Mouse (Mus musculus) cerebellum, adult 9-10 months (tissue): Measurements from ENCODE around the gene Nab2.

Experiments
- DNase-seq: peaks from one replicate; pipeline ENCODE4 v3.0.0; 2022

Nab2 gene

GRCm38 (mm10) chr10:127642772-127643552, 25.4 kb downstream of the Nab2 start, which contains the start of gene Stat6:
Stat6 (plus strand) TSS chr10:127642986.
- peak; percentile 53 for DNase-seq

DNA sequence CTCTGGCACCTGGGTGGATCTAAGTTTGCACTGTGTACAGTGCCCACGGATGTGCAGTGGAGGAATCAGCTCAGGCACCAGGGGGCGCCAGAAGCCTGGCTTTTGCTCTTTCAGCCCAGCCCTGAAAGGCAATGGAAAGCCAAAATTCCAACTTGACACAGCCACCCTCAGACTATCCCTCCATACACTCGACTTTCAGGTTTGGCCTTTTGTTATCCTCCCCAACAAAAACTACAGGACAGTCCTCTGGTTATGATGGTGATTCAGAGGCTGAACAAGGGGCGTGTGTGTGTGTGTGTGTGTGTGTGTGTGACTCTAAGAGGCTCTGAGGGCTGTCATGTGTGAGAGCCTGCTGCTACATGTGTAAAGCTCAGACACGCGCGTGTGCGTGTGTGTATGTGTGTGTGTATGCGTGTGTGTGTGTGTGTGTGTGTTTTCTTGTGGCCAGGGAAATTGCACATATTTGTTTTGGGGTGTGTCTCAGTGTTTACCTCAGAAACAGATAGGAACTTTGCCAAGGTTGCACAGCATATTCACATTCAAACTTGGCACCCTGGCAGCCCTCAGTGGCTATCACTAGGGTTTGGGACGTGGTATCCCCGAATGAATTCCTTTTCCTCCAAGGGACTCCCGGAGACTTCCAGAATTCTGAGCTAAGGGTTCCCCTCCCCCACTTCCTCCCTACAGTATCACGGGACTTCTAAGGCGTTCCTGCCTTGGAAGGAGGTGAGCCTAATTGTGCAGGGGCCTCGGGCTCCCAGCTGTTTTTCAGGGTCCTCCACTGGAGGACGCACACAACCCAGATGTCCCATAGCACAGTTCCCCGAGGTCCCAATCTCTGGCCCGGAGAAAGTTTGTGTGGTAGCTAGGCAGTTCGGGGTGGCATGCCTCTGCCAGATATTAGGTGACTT, 26.3 kb downstream of the Nab2 start:
- DNase-seq = peak; percentile 88

GRCm38 (mm10) chr10:127640421-127640820, 27.9 kb downstream of the Nab2 start:
- DNase-seq = no peak

DNA sequence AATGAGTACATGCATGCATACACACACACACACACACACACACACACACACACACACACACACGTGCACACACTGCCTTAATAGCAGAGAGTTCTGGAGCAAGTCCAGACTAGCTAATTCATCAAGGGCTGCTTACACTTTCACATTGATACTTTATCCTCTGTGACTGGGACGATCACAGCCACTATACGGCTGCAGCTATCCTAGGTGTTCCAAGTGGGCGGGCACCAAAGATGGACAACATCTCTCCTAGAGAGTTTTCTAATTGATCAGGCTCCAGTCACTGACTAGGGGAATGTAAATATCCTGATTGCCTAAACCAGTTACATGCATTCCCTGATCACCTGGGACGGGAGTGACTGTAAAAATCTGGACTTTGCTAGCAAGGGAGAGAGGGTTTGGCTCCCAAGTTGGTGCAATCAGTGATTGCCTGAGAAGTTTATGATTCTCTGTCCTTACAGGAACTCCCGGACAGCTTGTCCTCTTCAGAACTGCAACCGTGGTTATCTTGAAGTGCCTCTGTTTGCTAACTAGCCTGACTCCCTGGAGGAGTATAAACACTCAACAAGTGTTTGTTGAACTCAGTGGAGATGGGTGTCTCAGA, 35.6 kb downstream of the Nab2 start:
- DNase-seq = no peak

DNA sequence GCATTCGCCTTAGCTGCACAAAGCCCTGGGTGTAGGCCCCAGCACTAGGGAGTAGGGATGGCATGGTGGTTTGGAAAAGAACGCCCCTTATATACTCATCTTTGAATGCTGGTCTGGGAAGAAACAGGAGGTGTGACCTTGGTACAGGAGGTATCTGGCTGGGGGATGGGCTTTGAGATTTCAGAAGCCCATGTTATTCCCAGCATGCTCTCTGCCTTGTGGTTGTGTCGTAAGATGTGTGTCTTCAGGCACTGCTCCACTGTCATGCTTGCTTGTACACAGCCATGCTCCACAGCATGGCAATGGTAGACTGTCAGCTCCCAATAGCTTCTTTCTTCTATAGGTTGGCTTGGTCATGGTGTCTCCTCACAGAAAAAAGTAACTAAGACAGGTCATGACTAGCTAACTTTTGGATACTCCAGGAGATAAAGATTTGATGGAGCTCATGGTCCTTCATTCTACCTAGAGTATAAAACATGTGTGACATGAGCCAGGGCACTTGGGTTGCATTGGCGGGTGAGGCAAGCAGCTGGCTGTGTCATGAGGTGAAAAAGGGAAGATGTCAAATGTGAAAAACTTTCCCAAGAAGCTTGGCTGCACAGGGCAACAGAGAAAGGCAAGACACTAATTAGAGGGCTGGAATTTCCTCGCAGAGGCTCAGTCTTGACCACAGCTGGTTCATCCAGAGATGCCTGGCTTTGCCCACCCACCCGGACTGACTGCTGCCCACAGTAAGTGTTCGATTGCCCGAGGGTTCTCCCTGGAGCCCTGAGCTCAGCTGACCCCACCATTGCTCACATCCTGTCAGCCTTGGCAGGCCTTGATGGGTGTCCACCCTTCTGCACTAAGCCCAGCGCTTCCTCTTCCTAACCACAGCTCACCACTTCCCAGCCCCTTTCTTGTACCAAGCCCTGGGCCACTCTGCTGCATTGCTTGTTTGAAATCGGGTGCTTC, 36.8 kb downstream of the Nab2 start:
- no peak for DNase-seq

DNA sequence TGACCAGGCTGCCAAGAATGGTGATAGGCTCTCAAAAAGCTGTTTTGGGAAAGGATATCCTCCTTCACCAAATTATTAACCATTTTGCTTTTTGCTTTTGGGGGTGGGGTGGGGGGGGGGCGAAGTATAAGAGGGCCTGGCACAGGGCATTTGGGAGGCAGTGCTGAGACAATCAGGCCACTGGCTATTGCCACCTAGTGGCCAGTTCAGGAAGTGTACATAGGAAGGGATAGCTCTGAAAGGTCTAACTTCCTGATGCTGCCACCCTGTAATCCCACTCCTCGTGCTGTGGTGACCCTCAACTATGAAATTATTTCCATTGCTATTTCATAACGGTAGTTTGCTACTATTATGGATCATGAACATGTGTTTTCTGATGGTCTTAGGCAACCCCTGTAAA, 41.9 kb downstream of the Nab2 start:
- DNase-seq = peak; percentile 80

DNA sequence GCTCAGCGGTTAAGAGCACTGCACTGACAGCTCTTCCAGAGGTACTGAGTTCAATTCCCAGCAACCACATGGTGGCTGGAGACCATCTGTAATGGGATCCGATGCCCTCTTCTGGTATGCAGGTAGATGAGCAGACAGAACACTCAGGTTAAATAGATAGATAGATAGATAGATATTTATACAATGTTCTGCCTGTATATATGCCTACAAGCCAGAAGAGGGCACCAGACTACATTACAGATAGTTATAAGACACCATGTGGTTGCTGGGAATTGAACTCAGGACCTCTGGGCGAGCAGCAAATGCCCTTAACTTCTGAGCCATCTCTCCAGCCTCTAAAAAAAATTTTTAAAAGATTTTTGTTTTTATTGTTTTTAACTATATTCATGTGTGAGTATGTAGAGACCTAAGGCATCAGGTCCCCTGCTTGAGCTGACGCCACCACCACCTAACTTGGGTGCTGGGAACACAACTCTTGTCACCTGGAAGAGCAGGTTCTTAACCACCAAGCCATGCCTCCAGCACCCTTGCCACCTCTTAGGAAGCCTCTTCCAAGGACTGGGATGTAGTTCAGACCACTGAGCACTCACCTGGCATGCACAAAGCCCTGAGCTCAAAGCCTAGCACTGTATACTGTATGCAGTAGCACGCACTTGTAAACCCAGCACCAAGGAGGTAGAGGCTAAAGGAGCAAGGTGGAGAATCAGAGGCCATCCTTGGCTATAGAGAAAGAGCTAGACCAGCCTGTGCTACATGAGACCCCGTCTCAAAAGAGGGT, 44.7 kb downstream of the Nab2 start:
- no peak for DNase-seq

GRCm38 (mm10) chr10:127622661-127623060, 45.7 kb downstream of the Nab2 start:
- DNase-seq = no peak

DNA sequence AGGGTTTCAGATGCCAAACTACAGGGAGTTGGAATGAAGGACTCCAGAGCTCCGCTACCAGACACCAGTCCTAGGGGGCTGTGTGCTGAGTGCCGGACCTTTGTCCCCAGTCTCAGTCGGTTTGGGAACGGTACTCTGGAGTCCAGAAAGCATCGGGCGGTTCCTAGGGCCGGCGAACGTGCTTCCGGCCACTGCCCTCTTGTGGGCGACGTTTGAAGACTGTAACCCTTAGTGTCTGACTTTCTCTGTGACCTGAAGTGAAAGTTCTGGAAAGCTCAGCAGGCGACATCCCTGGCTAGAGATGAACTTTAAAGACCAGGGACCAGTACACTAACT, 46.3 kb downstream of the Nab2 start:
- DNase-seq = no peak

DNA sequence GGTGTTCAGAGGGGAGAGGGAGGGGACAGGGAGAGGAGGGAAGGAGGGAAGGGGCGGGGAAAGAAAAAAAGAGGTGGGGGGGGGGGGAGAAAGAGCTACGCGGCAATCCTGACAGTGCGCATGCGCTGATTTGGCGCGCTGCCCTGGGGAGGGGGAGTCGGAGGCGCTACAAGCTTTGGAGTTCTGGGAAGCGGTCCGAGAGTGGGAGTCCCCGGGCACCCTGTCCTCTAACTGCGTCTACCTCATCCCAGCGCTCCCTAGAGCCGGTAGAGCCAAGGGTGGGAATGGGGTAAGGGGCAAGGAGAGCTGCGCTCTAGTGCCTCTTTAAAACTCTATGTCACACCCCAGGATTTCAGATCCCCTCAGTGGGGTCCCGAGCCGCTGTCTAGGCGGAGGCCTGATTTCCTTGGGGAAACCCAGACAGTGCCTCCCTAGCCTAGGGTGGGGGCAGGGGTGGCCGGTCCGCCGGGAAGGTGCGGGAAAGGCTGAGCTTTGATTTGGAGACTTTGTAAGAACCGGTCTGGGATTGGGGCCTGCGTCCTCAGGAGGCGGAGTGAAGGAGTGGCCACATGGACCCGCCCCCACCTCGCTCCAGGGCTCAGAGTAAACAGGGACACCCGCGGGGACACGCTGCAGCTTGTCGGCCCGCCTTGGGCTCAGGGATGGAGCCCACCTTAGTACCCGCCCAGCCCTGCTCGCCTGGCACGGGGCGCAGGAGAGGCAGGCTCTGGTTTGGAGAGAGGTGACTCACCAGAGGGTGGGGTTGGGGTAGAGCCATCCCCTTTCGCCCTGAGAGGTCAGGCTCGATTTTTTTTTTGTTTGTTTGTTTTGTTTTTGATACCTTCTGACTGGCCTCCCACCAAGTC, 46.9 kb downstream of the Nab2 start:
- DNase-seq = peak; percentile 93

DNA sequence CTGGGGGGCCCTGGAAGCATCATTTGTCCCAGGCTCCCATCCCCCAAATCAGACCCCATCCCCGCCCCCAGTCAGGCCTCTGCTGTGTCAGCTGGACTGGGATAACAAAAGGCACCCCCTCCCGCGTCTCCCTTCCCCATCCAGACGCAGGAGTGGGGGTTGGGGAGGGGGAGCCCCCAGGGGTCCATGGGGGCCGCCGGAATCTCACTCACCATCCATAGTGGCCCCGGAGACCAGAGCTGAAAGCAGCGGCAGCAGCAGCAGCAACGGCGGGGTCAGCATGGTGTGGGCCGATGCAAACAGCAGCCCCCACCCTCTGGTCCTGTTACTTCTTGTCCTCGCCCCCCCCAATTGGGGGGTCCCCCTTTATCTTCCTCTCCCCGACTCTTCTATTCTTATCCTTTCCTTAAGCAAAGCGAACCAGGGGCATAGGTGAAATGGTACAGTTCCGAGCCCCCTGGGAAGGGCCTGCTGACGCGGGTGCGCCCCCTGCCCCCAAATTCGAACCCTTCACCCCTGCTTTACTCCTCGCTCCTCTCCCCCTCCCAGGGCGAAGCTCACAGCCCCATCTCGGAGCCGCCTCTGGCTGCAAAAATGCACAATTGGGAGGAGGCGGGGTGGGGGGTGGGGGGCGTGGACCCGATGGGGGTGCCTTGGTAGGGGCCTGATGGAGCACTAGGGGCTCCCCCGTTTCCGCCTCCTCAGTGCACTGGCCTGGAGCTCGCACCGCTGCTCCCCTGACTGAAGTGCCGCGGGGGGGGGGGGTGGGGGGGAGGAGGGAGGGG, 47.8 kb downstream of the Nab2 start, which contains the start of gene Lrp1:
Lrp1 (minus strand) TSS at position 743 of the 785 bp plus-strand sequence.
- DNase-seq = peak; percentile 81

DNA sequence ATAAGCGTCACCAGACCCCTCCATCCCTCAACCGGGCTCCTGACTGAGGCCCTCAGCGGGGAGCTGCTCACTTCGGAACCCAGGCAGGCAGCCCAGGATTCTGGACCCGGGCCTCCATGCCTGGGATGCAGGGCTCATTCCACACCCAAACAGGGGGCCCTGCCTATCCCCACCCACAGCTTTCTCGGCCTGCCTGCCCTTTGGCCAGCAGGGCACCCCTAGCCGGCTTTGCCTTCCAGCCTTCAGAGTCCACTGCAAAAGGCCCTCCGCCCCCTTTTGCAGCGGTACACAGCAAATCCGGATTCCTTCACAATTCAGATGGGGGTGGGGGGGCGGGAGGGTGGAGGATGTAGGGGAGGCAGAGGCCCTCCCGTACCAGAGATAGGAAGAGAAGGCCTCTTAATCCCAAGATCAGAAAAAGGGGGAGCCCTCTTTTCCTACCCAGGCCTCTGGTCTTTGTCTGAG, 48.4 kb downstream of the Nab2 start:
- peak; percentile 70 for DNase-seq

- DNase-seq = no peak
Measured at GRCm38 (mm10) chr10:127619119-127619721, 49.1 kb downstream of the Nab2 start.

- DNase-seq = no peak
Measured at GRCm38 (mm10) chr10:127618173-127618572, 50.2 kb downstream of the Nab2 start.

GRCm38 (mm10) chr10:127617294-127617693, 51.1 kb downstream of the Nab2 start:
- DNase-seq = peak; percentile 76

GRCm38 (mm10) chr10:127616261-127616679, 52.1 kb downstream of the Nab2 start:
- no peak for DNase-seq

- no peak for DNase-seq
Measured at GRCm38 (mm10) chr10:127615591-127615990, 52.8 kb downstream of the Nab2 start.

- peak; percentile 43 for DNase-seq
Measured at GRCm38 (mm10) chr10:127615034-127615374, 53.4 kb downstream of the Nab2 start.
